Mouse (Mus musculus): ENCODE data around the gene Rnf144a.

The Rnf144a gene

DNA sequence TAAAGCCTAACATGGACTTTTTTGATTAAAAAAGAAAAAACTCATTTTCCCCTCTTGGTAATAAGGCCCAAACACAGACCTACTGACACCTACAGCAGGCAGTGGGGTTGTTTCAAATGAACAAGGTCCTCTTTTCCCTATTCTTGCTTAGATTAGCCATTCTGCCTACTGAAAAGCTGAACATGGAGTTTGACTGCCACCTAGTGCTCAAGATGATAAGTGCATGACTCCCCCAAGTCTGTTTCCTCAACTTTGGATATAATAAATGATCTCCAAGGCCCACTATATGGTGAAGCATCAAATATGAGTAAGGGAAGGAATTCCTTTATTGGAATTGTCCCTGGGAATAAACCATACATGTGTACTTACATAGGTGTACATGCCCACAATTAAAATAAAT is 103.5 kb downstream of the Rnf144a start:
- DNase-seq, result peak; percentile 60 to 69

DNA sequence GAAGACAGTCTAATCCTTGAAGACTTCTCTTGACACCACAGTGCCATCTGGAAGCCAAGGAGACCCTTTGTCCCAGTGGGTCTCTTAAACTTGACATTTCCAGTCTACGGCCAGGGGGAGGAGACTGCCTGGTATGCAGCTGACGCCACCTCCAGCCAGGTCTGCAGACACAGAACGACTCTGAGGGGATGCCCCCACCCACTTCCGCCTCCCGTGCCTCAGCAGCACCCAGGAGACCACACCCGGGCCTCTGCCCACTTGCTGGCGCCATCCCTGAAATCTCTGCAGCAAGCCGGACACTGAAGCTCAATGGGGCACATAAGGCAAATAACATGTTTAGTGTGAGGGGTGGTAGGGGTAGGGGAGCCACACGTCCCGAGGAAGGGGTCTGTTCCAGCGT is 104.8 kb downstream of the Rnf144a start:
- DNase-seq, result no peak

DNA sequence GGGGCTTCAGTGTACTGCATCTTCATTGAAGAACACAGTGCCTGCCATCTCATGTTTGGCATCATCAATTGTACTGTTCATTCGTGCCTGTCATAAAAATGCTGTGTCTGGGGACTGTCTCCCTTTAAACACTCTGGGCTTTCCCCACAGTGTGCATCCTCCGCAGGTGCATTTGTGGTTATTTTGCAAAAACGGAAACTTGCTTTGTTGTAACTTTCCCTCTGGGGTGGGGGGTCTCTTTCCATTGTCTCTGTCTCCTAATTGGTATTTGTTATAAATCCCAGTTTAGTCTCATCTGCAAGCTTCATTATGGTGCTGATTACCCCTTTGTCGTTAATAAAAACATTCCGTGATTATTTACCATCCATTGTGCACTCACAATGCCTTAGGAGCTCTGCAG is 112.2 kb downstream of the Rnf144a start:
- DNase-seq, result no peak

DNA sequence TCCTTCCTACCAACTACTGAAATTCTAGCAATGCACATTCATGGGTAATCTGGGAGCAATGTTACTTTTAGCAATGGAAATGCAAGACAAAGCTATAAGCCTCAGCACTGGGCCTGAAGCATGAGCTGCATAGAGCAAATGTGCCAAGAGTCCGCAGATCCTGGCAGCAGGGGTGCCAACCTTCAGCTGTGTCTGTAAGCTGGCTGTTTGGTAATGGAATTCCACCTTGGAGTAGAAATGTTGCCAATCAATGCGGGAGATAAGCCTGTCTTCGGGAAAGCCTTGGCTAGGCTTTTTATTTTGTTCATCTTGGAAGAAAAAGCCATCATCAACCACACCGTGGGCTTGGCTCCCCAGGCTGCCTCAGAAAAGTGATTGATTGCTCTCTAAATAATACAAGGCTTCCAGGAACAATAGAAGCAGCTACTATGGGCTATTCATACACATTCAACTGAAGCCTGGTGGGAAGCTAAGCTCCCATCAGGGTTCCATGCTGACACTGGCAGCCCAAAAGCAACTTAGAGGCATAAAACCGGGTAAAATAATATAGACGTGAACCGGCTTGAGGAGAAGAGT is 115.5 kb downstream of the Rnf144a start:
- no peak for DNase-seq

DNA sequence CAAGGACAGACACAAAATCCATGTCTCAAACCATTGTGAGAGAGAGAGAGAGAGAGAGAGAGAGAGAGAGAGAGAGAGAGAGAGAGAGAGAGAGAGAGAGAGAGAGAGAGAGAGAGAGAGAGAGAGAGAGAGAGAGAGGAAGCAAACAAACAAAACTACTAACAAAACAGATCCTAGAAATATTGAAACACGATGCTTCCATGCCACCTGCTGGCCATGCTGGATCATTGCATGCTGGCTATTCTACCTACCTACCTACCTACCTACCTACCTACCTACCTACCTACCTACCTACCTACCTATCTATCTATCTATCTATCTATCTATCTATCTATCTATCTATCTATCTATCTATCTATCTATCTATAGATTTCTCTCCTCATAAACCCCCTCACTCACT is 119.1 kb downstream of the Rnf144a start:
- peak; percentile 52 to 55 for DNase-seq

DNA sequence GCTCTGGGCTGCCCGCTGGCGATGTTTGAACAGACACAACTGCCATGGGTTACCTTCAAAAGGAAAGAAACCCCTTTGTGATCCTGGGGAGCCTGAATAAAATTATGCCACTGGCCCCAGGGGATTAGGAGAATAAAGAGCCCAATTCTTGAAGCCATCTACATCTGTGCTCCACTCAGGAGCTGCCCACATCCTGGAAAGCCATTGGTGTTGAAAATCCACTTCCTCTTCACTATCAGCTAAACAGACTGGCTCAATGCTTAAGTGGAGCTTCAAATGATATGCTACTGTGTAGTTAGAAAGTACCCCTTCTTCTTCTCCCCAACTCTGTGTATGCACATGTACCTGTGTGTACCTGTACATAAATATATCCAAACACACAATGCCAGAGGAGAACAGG is 125.9 kb downstream of the Rnf144a start:
- no peak for DNase-seq

DNA sequence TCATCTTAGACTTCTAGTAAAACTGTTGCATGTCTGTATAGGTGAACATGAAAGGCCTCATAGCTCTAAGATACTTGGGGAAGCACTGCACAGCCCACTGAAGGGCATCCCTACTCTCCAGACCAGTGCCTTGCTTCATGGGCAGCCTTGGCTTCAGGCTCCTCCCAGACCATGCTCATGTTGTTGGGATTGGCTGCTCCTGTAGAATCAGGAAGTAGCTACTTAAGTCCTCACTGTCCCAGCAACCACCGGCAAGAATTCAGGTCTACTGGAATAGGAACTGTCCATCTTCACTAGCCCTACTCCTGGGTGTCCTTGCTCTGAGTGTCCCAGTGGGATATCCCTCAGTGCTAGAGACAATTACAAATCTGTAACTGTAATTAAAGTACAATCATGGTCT is 126.7 kb downstream of the Rnf144a start:
- DNase-seq, result no peak

DNA sequence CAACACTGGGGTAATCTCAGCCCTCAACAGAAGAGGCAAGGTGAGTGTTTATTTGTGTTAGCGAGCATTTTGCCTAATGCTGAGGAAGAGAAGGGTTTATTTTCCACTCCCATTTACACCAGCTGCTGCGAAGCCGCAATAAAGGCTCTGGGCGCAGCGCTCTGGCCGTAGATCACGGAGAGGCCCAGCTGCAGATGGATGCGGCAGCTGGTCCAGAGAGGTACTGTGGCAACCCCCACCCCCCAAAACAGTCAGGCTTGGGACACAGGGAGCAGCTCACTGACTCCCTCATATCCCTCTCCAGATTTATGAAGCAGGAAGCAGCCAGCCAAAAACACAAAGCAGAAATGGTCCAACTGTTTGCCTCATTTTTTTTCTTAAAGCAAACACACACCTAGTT is 129.1 kb downstream of the Rnf144a start:
- no peak for DNase-seq

DNA sequence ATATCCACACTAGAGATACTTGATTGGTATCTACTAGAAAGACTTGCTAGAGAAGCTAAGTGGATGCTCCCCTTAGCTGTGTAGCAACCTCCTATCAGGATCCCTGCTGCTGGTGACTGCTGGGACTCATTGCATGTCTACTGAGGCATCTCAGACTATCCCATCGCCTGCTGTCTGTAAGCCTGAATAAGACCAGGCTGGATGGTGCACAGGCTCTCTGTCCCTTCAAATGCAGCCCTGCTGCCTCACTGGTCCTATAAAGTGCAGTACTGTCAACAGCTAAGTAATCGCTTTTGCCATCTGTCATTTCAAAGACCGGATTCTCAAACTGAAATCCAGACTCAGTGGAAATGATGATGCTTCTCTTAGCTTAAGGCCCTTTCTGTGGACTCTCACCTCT is 129.6 kb downstream of the Rnf144a start:
- no peak for DNase-seq

DNA sequence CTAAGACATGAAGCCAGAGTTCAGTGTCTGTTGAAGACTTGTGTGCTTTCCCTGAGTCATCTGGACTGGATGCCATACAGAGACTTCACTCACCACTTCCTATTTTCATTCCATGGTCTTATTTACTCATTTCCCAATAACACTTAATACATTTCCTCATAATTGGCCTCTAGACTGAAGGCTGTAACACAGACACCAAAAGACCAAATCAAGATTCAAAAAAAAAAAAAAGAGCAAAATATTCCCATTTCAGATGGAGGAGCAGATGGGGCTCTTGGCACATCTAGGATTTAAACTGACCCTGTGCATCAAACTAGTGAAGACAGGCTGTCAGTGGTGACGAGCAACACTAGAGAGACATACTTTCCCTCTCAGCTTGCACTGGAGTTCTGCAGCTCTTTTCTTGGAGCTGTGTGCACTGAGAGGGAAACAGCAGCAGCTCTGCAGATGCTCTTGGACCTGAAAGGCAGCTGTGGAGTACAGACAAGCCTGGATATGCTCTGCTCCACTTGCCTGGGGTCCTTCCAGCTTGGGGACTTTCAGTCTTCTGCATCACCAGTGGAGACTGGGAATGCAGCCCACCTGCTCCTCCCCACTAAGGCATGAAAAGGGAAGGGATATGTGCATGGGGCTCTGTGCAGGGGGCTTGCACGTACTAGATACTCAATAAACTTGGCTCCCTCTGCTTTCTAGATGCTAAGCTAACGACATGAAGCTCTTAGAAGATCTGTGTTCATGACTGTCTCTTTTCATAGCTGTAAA is 134.2 kb downstream of the Rnf144a start:
- no peak for DNase-seq

DNA sequence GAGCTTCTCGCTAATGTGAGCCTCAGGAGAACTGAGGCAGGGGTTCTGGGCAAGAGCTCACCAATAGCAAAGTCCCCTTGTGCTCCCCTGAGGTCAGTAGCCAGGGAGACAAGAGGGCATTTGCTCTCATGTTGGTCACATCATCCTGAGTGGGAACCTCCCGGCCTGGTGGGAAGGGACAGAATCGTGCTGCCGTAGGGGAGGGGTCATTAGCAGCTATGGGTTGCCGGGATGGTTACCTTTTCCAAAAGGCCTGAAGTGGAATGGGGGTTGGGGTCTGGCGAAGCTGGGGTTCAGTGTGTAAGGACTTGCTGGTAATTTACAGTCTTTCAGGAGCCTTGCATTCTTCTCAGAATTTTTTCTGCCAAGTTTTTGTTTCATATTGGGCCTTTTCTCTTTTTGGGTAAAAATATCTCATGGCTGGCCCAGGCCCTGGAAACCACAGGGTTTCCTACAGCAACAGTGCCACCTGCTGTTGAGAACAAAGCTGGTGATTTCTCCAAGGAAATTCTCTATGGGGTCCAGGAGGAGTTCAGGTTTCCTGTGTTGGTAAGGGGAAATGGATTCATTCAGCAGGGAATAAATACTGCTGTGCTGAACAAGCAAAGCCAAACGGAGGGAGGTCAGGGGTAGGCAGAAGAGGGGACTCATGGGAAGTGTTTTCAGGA is 137.9 kb downstream of the Rnf144a start:
- peak; percentile 6 to 12 for DNase-seq

DNA sequence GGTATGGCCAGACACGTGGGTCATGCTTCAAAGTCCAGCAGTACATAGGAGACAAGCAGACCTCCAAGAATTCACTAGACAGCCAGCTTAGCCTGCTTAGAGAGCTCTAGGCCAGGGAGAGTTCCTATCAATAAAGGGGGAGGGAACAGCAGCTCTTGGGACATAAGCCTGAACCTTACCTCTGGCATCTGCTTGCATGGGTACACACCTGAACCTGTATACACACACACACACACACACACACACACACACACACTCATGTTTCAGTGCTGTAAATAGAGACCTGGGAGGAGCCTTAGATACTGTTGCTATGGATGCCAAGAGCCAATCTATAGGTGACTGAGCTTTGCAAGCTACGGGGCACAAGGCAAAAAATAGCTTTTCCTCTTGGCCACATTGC is 138.5 kb downstream of the Rnf144a start:
- DNase-seq, result no peak
